Mouse (Mus musculus): ENCODE measurements around the gene Zfp655. TPM values are rescaled to one million over a fixed set of nuclear protein-coding genes. Genes with fewer than 3 reads are reported as not detected.
"Not testable (repeated sequence)": the region's sequence is repeated elsewhere in the genome, so short reads cannot be mapped to it uniquely, and the experiment has no call there.

Zfp655 gene
- polyA plus RNA-seq, 1 experiment: 20.9 TPM

DNA sequence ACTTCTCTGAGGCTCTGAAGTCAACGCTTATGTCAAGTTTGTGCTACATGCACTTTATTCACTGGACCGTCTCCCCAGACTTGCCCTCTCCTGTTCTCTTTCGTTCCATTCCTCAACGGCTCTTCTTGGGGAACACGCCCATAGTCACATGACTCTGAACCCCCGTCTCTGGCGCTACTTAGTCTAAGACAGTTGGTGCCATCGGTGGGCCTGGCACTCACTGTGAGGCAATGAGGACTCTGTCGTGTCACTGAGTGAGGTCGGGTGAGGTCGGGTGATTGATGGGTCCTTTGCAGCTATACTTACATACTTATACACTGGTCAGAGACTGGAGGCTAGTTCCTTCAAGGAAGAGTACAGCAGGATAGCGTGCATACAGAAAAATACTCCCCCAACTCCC lies 8.1 kb upstream of the Zfp655 start:
- DNase-seq (ENCODE audit: low read depth): no peak
- TF ChIP-seq POLR2A (IDR thresholded peaks at IDR 0.05; ENCODE audit: borderline replicate concordance, extremely low read depth, insufficient read depth, insufficient read length, poor library complexity, severe bottlenecking) (no peak), CTCF (IDR thresholded peaks at IDR 0.05; ENCODE audit: borderline replicate concordance, extremely low read depth, insufficient read depth, insufficient read length) (no peak)

GRCm38 (mm10) chr5:145226453-145226852 lies 5.1 kb upstream of the Zfp655 start:
- no peak for DNase-seq (ENCODE audit: low read depth)
- TF ChIP-seq CTCF (IDR thresholded peaks at IDR 0.05; ENCODE audit: borderline replicate concordance, extremely low read depth, insufficient read depth, insufficient read length) (no peak), POLR2A (IDR thresholded peaks at IDR 0.05; ENCODE audit: borderline replicate concordance, extremely low read depth, insufficient read depth, insufficient read length, poor library complexity, severe bottlenecking) (no peak)

DNA sequence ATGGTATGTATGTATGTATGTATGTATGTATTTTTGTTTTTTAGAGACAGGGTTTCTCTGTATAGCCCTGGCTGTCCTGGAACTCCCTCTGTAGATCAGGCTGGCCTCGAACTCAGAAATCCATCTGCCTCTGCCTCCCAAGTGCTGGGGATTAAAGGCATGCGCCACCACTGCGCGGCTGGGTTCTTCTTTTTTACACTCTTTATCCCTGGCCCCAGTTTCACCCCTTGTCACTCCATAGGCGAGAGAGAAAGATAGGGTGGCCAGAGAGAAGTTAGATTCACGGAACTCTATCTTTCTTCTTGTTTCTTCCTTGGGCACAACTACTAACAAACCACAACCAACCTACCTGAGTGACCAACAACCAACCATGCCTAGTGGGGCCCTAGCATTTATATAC lies 2.2 kb upstream of the Zfp655 start:
- DNase-seq (ENCODE audit: low read depth): not testable (repeated sequence)

GRCm38 (mm10) chr5:145230641-145231040 lies 874 bp upstream of the Zfp655 start:
- no peak for TF ChIP-seq CTCF (IDR thresholded peaks at IDR 0.05; ENCODE audit: borderline replicate concordance, extremely low read depth, insufficient read depth, insufficient read length)
- TF ChIP-seq POLR2A (IDR thresholded peaks at IDR 0.05; ENCODE audit: borderline replicate concordance, extremely low read depth, insufficient read depth, insufficient read length, poor library complexity, severe bottlenecking): no peak
- DNase-seq (ENCODE audit: low read depth): no peak

GRCm38 (mm10) chr5:145231893-145232411 lies 437 bp downstream of the Zfp655 start:
- TF ChIP-seq POLR2A (IDR thresholded peaks at IDR 0.05; ENCODE audit: borderline replicate concordance, extremely low read depth, insufficient read depth, insufficient read length, poor library complexity, severe bottlenecking) (no peak), CTCF (IDR thresholded peaks at IDR 0.05; ENCODE audit: borderline replicate concordance, extremely low read depth, insufficient read depth, insufficient read length) (no peak)
- DNase-seq (ENCODE audit: low read depth): peak; percentile 35

DNA sequence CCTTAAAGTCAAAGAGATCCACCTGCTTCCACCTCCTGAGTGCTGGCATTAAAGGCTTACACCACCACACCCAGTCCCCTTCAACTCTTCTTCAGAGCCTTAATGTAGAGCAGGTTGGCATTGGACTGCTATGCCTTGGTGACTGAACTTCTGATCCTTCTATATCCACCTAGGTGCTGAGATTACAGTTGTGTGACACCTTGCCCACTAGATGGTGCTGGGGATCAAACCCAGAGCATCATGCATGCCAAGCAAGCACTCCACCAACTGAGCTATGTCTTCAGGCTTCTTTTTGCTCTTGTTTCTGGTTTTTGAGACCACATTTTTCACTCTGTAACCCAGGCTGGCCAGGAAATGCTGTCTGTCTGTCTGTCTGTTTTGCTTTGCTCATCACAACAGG lies 3.1 kb downstream of the Zfp655 start:
- DNase-seq (ENCODE audit: low read depth): peak; percentile 51
- no peak for TF ChIP-seq POLR2A (IDR thresholded peaks at IDR 0.05; ENCODE audit: borderline replicate concordance, extremely low read depth, insufficient read depth, insufficient read length, poor library complexity, severe bottlenecking)
- TF ChIP-seq CTCF (IDR thresholded peaks at IDR 0.05; ENCODE audit: borderline replicate concordance, extremely low read depth, insufficient read depth, insufficient read length): peak; percentile 55; the same call in 1 of the 2 replicates

GRCm38 (mm10) chr5:145249520-145249919 lies 18.0 kb downstream of the Zfp655 start:
- no peak for TF ChIP-seq POLR2A (IDR thresholded peaks at IDR 0.05; ENCODE audit: borderline replicate concordance, extremely low read depth, insufficient read depth, insufficient read length, poor library complexity, severe bottlenecking)
- no peak for TF ChIP-seq CTCF (IDR thresholded peaks at IDR 0.05; ENCODE audit: borderline replicate concordance, extremely low read depth, insufficient read depth, insufficient read length)
- DNase-seq (ENCODE audit: low read depth): no peak

GRCm38 (mm10) chr5:145273568-145273967 lies 42.1 kb downstream of the Zfp655 start:
- DNase-seq (ENCODE audit: low read depth): not testable (repeated sequence)

DNA sequence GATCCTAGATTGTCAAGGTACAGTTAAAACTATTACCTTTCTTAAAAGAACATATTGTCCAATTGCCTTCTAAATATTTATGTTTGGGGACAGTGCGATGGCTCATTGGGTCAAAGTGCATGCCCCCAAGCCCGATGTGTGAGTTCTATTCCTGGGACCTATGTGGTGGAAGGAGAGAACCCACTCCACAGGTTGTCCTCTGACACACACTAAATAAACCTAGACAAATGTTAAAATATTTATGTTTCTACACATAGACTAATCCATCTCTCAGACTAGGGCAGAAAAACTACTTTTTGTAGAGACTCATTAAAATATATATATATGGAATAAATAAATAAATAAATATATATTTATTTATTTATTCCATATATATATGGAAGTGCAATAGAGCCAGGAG lies 48.4 kb downstream of the Zfp655 start:
- TF ChIP-seq POLR2A (IDR thresholded peaks at IDR 0.05; ENCODE audit: borderline replicate concordance, extremely low read depth, insufficient read depth, insufficient read length, poor library complexity, severe bottlenecking) (no peak), CTCF (IDR thresholded peaks at IDR 0.05; ENCODE audit: borderline replicate concordance, extremely low read depth, insufficient read depth, insufficient read length) (no peak)
- no peak for DNase-seq (ENCODE audit: low read depth)

DNA sequence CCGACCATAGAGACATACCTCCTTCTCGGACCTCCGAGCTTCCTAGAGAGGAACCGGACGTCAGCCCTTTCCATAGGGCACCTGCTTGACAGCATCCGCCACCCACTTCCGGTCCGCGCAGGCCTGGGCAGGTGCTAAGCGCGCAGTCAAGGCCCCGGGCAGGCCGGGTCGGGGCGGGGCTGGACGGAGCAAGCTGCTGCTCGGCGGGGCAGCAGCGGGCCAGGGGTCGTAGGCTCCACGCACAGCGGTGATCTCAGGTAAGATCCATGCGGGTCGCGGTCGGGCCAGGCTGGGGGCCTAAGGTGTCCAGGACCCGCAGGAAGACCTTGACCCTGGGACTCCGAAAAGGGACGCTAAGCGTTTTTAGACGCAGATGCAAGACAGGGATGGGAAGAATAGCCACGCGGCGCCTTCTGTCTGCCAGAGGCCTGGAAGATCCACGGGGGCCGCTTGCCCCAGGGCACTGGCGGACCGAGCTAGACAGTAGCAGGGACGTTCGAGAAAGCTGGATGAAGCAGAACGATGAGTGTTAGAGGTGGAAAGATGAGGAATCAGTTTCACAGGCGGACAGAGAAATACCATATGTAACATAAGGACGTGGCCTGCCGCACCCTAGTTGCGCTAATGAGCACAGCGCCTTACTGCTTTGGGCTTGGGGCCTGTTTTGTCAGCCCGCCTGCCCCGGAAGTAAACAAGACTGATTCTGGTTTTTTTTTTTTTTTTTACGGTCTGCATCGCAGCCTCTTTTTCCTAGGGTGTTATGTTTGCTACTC lies 49.0 kb downstream of the Zfp655 start, which contains the start of gene Zscan25:
Zscan25 (plus strand) TSS at position 130 of the 773 bp plus-strand sequence.
- TF ChIP-seq POLR2A (IDR thresholded peaks at IDR 0.05; ENCODE audit: borderline replicate concordance, extremely low read depth, insufficient read depth, insufficient read length, poor library complexity, severe bottlenecking): peak; percentile 93
- no peak for TF ChIP-seq CTCF (IDR thresholded peaks at IDR 0.05; ENCODE audit: borderline replicate concordance, extremely low read depth, insufficient read depth, insufficient read length)

GRCm38 (mm10) chr5:145288382-145288781 lies 56.9 kb downstream of the Zfp655 start:
- TF ChIP-seq CTCF (IDR thresholded peaks at IDR 0.05; ENCODE audit: borderline replicate concordance, extremely low read depth, insufficient read depth, insufficient read length): no peak
- no peak for TF ChIP-seq POLR2A (IDR thresholded peaks at IDR 0.05; ENCODE audit: borderline replicate concordance, extremely low read depth, insufficient read depth, insufficient read length, poor library complexity, severe bottlenecking)
- no peak for DNase-seq (ENCODE audit: low read depth)

More for the DNA sequence above, 49.0 kb downstream of the Zfp655 start, which contains the start of gene Zscan25:
- peak; percentile 98 for DNase-seq (ENCODE audit: low read depth)

DNA sequence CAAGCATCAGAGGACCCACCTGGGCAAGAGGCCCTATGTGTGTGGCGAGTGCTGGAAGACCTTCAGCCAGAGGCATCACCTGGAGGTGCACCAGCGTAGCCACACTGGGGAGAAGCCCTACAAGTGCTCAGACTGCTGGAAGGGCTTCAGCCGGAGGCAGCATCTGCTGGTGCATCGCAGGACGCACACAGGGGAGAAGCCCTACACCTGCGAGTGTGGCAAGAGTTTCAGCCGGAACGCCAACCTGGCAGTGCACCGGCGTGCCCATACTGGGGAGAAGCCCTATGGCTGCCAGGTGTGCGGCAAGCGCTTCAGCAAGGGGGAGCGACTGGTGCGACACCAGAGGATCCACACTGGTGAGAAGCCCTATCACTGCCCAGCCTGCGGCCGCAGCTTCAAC lies 59.2 kb downstream of the Zfp655 start:
- TF ChIP-seq POLR2A (IDR thresholded peaks at IDR 0.05; ENCODE audit: borderline replicate concordance, extremely low read depth, insufficient read depth, insufficient read length, poor library complexity, severe bottlenecking): no peak
- no peak for TF ChIP-seq CTCF (IDR thresholded peaks at IDR 0.05; ENCODE audit: borderline replicate concordance, extremely low read depth, insufficient read depth, insufficient read length)
- DNase-seq (ENCODE audit: low read depth): no peak

All from brain, embryonic 14.5 days (tissue).